Mouse (Mus musculus) inflammation-experienced regulatory T-cells, adult 16 weeks (primary cell): Measurements from ENCODE around the gene Ptpn12. TPM values are rescaled to one million over a fixed set of nuclear protein-coding genes. Genes with fewer than 3 reads are reported as not detected.

ENCODE experiments used
- polyA plus RNA-seq: library from polyadenylated mRNA; unstranded; fragments of 100-300 nt; shearing (Covaris generic); gene quantifications from one replicate; pipeline ENCODE4 v1.2.1, GENCODE M21; 2017

Gene Ptpn12
- polyA plus RNA-seq: 5.2 TPM

DNA sequence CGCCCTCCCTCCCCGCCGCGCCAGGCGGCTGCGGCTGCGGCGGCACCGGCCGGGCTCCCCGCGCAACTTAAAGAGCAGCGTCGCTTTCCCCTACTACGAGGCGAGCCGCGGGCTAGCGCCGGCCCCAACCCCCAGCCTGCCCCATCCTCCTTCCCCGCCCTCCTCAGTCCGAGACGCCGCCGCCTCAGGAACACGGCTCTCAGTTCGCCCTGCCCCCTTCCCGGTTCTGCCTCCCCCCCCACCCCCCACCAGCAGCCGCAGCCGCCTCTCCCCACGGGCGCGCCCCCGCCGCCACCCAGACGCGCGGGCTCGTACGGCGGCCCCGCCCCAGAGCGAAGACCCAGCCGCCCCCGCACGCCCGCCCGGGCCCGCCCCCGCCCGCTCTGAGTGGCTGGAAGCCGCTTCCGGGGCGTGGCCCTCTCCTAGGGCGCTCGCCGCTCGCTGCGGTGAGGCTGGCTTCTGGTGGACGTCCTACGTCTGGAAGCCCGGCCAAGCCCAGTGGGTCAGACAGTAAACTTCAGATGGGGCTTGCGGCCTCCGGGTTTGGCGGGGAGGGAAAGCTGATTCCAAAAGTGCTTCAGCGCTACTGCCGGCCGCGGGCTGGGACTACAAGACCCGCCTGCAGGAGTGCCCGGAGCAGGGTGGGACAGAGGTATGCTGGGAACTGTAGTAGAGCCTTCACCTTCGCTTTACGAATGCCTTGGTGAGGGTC, at the start of gene Ptpn12:
Ptpn12 (minus strand) TSS at position 92 of the 712 bp plus-strand sequence.

DNA sequence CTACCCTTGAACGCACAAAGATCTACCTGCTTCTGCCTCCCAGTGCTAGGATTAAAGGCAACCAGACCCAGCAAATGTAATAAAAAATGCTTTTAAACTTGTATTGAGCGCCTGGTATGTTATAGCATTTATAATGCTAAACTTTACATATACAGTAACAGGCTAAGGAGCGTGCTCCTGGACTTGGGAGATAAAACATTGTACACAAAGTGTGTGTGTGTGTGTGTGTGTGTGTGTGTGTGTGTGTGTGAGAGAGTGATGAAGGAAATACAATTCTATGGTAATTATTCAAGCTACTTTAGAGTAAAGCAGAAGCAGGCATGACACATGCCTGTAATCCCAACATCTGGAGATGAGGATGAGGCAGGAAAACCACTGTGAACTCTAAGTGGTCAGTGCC, 99.4 kb downstream of the Ptpn12 start, which contains the start of gene Rsbn1l:
Rsbn1l (minus strand) TSS at position 101 of the 400 bp plus-strand sequence.

Other genes starting within 250 kb of the Ptpn12 start
- gene Phtf2, start 173.8 kb downstream of the Ptpn12 start, polyA plus RNA-seq: 75.0 TPM
- gene Tmem60, start 173.7 kb downstream of the Ptpn12 start, polyA plus RNA-seq: 58.2 TPM
- 24.1 TPM for gene Rsbn1l, start 99.5 kb downstream of the Ptpn12 start, polyA plus RNA-seq
- 52.2 TPM for gene Gsap, start 130.3 kb upstream of the Ptpn12 start, polyA plus RNA-seq